In genomic region chr9:88542816-88543215, GRCm38 (mm10) we compare ENCODE assay signal across 10 mouse cellular contexts. TPM values are rescaled to one million over a fixed set of nuclear protein-coding genes. Genes with fewer than 3 reads are reported as not detected.
A peak's percentile ranks its signal among the peaks of the same experiment; 100 is the strongest.
DNase-seq lines count a peak whose midpoint lies in the region; ATAC-seq lines count a peak whose summit lies in the region.
"Had no signal": no experiment of that assay in that cellular context is flagged by ENCODE, and none has a peak within 500 bp of the region (broad histone marks: within the 10 kb centered on the region; RNA-seq: fewer than 3 reads in every experiment).

No protein-coding gene starts in this region.

- ATAC-seq in heart, embryonic 11.5 days (replicated peaks; ENCODE audit: insufficient number of reproducible peaks, low FRiP score, low TSS enrichment) = 0 out of 2 replicates have a peak, but pooled peaks have one; percentile 15
- ATAC-seq in neural tube, embryonic 11.5 days (ENCODE audit: insufficient read depth, low FRiP score, low TSS enrichment) = peak; percentile 52; the same call in 1 of the 2 replicates
- ATAC-seq in hindbrain, embryonic 16.5 days = peak; percentile 69

- no peaks in the 10 kb centered on the region for H3K9me3 ChIP-seq in heart, embryonic 11.5 days (replicated peaks; ENCODE audit: control insufficient read depth, low read length)
- no peaks in the 10 kb centered on the region for H3K9me3 ChIP-seq in neural tube, embryonic 11.5 days (ENCODE audit: control insufficient read depth, low read length)
- no peaks in the 10 kb centered on the region for H3K9me3 ChIP-seq in hindbrain, embryonic 16.5 days (ENCODE audit: control insufficient read depth, low read length)
- H3K9me3 ChIP-seq: heart, embryonic 13.5 days; midbrain, embryonic 12.5 days had no signal

- no peak overlapping the region for H3K9ac ChIP-seq in heart, embryonic 11.5 days (ENCODE audit: low read depth, low read length)
- H3K9ac ChIP-seq in neural tube, embryonic 11.5 days (ENCODE audit: low read length) = no peak overlapping the region
- no peak overlapping the region for H3K9ac ChIP-seq in hindbrain, embryonic 16.5 days (ENCODE audit: low read depth, low read length)
- H3K9ac ChIP-seq: heart, embryonic 13.5 days; midbrain, embryonic 12.5 days had no signal

- no peak for DNase-seq in heart, postnatal 4 days
- no peak for DNase-seq in neural tube, embryonic 11.5 days (ENCODE audit: low spot score)
- no peak for DNase-seq in neural tube, embryonic 10.5 days (ENCODE audit: extremely low spot score, low spot score)
- peak; percentile 21 for DNase-seq in splenic B cell, adult 2 months (ENCODE audit: low read depth, low spot score)
- no peak for DNase-seq in right cerebral cortex, postnatal 25 days
- DNase-seq in left cerebral cortex, adult 11 months (ENCODE audit: low spot score) = no peak

- no peak overlapping the region for H3K27ac ChIP-seq in heart, embryonic 11.5 days (ENCODE audit: low read depth, low read length)
- no peak overlapping the region for H3K27ac ChIP-seq in neural tube, embryonic 11.5 days (ENCODE audit: low read depth, low read length)
- H3K27ac ChIP-seq in hindbrain, embryonic 16.5 days (ENCODE audit: low read depth, low read length) = no peak overlapping the region
- H3K27ac ChIP-seq: heart, embryonic 13.5 days; midbrain, embryonic 12.5 days had no signal

- H3K27me3 ChIP-seq in heart, embryonic 11.5 days (ENCODE audit: control insufficient read depth, insufficient read depth, low read length) = no peaks in the 10 kb centered on the region
- no peaks in the 10 kb centered on the region for H3K27me3 ChIP-seq in neural tube, embryonic 11.5 days (ENCODE audit: control insufficient read depth, insufficient read depth, low read length)
- no peaks in the 10 kb centered on the region for H3K27me3 ChIP-seq in hindbrain, embryonic 16.5 days (replicated peaks; ENCODE audit: control insufficient read depth, insufficient read depth, low read length)
- H3K27me3 ChIP-seq in splenic B cell, adult 2 months (ENCODE audit: control insufficient read depth, insufficient read depth, low read length, poor library complexity, severe bottlenecking) = no peaks in the 10 kb centered on the region
- H3K27me3 ChIP-seq: heart, embryonic 13.5 days; midbrain, embryonic 12.5 days had no signal

- WGBS in heart, embryonic 11.5 days (ENCODE audit: insufficient replicate concordance) = 26% methylated on average over 2 of the region's 2 CpGs
- WGBS in neural tube, embryonic 11.5 days = 32% methylated on average over 2 of the region's 2 CpGs
- 21% methylated on average over 2 of the region's 2 CpGs for WGBS in hindbrain, embryonic 16.5 days

- H3K36me3 ChIP-seq in heart, embryonic 11.5 days (ENCODE audit: control insufficient read depth, insufficient read depth, low read length) = no peaks in the 10 kb centered on the region
- no peaks in the 10 kb centered on the region for H3K36me3 ChIP-seq in neural tube, embryonic 11.5 days (ENCODE audit: control insufficient read depth, insufficient read depth, low read length)
- no peaks in the 10 kb centered on the region for H3K36me3 ChIP-seq in hindbrain, embryonic 16.5 days (ENCODE audit: control insufficient read depth, insufficient read depth, low read length)
- H3K36me3 ChIP-seq in splenic B cell, adult 2 months (ENCODE audit: control insufficient read depth, insufficient read depth, low read length, poor library complexity, severe bottlenecking) = no peaks in the 10 kb centered on the region
- H3K36me3 ChIP-seq: heart, embryonic 13.5 days; midbrain, embryonic 12.5 days had no signal

- H3K4me2 ChIP-seq in heart, embryonic 11.5 days = no peak overlapping the region
- H3K4me2 ChIP-seq in neural tube, embryonic 11.5 days (ENCODE audit: low read depth) = no peak overlapping the region
- no peak overlapping the region for H3K4me2 ChIP-seq in hindbrain, embryonic 16.5 days (ENCODE audit: low read length)
- H3K4me2 ChIP-seq: heart, embryonic 13.5 days; midbrain, embryonic 12.5 days had no signal

- no peak overlapping the region for H3K4me3 ChIP-seq in heart, embryonic 11.5 days (ENCODE audit: low read depth, low read length)
- no peak overlapping the region for H3K4me3 ChIP-seq in neural tube, embryonic 11.5 days (ENCODE audit: low read depth, low read length)
- H3K4me3 ChIP-seq in hindbrain, embryonic 16.5 days (ENCODE audit: low read length) = no peak overlapping the region
- H3K4me3 ChIP-seq: heart, embryonic 13.5 days; midbrain, embryonic 12.5 days had no signal

- H3K4me1 ChIP-seq in heart, embryonic 11.5 days (ENCODE audit: control insufficient read depth, insufficient read depth, low read length) = no peaks in the 10 kb centered on the region
- H3K4me1 ChIP-seq in neural tube, embryonic 11.5 days (ENCODE audit: control insufficient read depth, insufficient read depth, low read length) = no peaks in the 10 kb centered on the region
- H3K4me1 ChIP-seq in hindbrain, embryonic 16.5 days (ENCODE audit: control insufficient read depth, insufficient read depth, low read depth, low read length) = no peaks in the 10 kb centered on the region
- H3K4me1 ChIP-seq: midbrain, embryonic 12.5 days had no signal

RNA-seq across cellular contexts. Expression of gene Zfp949, which starts 5.0 kb away (rescaled TPM):
- 5.9 and 7.8 TPM in 2 replicates for polyA plus RNA-seq in heart, embryonic 11.5 days (2014; fragmentation: Nextera tagmentation; extraction: Ambion mirVana)
- total RNA-seq in heart, postnatal 4 days (2021) = 1 to 10 TPM; 4.8 to 5.8 TPM
- polyA plus RNA-seq in neural tube, embryonic 11.5 days (2014; fragmentation: Nextera tagmentation; extraction: Ambion mirVana) = 10.9 and 14.2 TPM in 2 replicates
- polyA plus RNA-seq in hindbrain, embryonic 16.5 days (2015; fragmentation: Nextera tagmentation; extraction: Ambion mirVana) = 21.4 TPM in 2 replicates

RNA-seq across cellular contexts. Expression of gene Trim43a, which starts 37.9 kb away (rescaled TPM):
- polyA plus RNA-seq in heart, embryonic 11.5 days (2014; fragmentation: Nextera tagmentation; extraction: Ambion mirVana) = 0.26 TPM in 1 of 2 replicates, not detected in the other
- not detected for total RNA-seq in heart, postnatal 4 days (2021)
- polyA plus RNA-seq in neural tube, embryonic 11.5 days (2014; fragmentation: Nextera tagmentation; extraction: Ambion mirVana) = 0.12 TPM in 1 of 2 replicates, not detected in the other
- 0.19 and 0.21 TPM in 2 replicates for polyA plus RNA-seq in hindbrain, embryonic 16.5 days (2015; fragmentation: Nextera tagmentation; extraction: Ambion mirVana)

Comparison
In these comparisons a context has a peak if more than half of its experiments do, and no peak if none do; other contexts are left out.
1. ATAC-seq: peak in every context shown above with its lines; median percentile 69 in hindbrain, embryonic 16.5 days; 52 in neural tube, embryonic 11.5 days; 15 in heart, embryonic 11.5 days.